Mouse (Mus musculus) liver, embryonic 13.5 days (tissue): ENCODE measurements at regions not wholly inside any gene's neighbourhood (a gene's known extent, or its start where the extent isn't known, plus 50 kb on each side); places are given as distances from the start of the nearest gene placed in this dataset.

Experiments used
- ATAC-seq: fragments of 200-750 bp; cut with Nextera tagmentation; 2 replicates; pipeline ENCODE4 v1.8.0; 2017; ENCODE audit warnings: low read depth, mild to moderate bottlenecking, moderate number of reproducible peaks, moderate library complexity
- DNase-seq: peaks from one replicate; pipeline ENCODE4 v3.0.0; 2022
- H3K27ac ChIP-seq: fragments of 300-500 bp; sonication (generic); 2 replicates; pipeline ENCODE4 v1.5.1; 2015; ENCODE audit warnings: moderate library complexity, mild to moderate bottlenecking, inconsistent platforms
- H3K27me3 ChIP-seq: fragments of 300-500 bp; sonication (generic); 2 replicates; pipeline ENCODE4 v1.6.1; 2015; ENCODE audit warnings: mild to moderate bottlenecking, inconsistent platforms
- H3K36me3 ChIP-seq: fragments of 300-500 bp; sonication (generic); 2 replicates; pipeline ENCODE4 v1.6.1; 2015; ENCODE audit warnings: mild to moderate bottlenecking, inconsistent platforms
- H3K4me1 ChIP-seq: fragments of 300-500 bp; sonication (generic); replicated peaks from 2 replicates; pipeline ENCODE4 v1.6.1; 2015; ENCODE audit warnings: inconsistent platforms
- H3K4me2 ChIP-seq: fragments of 300-500 bp; sonication (generic); 2 replicates; pipeline ENCODE4 v1.6.1; 2015; ENCODE audit warnings: inconsistent platforms, mild to moderate bottlenecking, moderate library complexity
- H3K4me3 ChIP-seq: fragments of 300-500 bp; sonication (generic); replicated peaks from 2 replicates; pipeline ENCODE4 v1.5.1; 2015; ENCODE audit warnings: mild to moderate bottlenecking, inconsistent platforms
- H3K9ac ChIP-seq: fragments of 300-500 bp; sonication (generic); 2 replicates; pipeline ENCODE4 v1.6.1; 2015; ENCODE audit warnings: mild to moderate bottlenecking, inconsistent platforms
- H3K9me3 ChIP-seq: fragments of 300-500 bp; sonication (generic); replicated peaks from 2 replicates; pipeline ENCODE4 v1.6.1; 2016; ENCODE audit warnings: inconsistent platforms
- WGBS: fragments of 180-500 bp; shearing (Covaris S2); methylation state at CpG from one replicate; pipeline ENCODE4 v1.1.7; 2015; ENCODE audit not compliant: insufficient replicate concordance; 5-methylcytosine and 5-hydroxymethylcytosine counted together

GRCm38 (mm10) chr2:72794501-72794900 lies 185.7 kb downstream of the Sp3 start:
- no peaks in the 10 kb centered on the region for H3K9me3 ChIP-seq
- WGBS, result 48% methylated on average over 4 of the region's 4 CpGs
- no peaks in the 10 kb centered on the region for H3K36me3 ChIP-seq
- no peak overlapping the region for H3K4me3 ChIP-seq
- H3K4me2 ChIP-seq, result no peak overlapping the region
- DNase-seq (no peak), ATAC-seq (no peak)
- no peak overlapping the region for H3K27ac ChIP-seq
- H3K27me3 ChIP-seq, result peaks cover 2% of the 10 kb centered on the region
- H3K9ac ChIP-seq, result no peak overlapping the region
- no peaks in the 10 kb centered on the region for H3K4me1 ChIP-seq

DNA sequence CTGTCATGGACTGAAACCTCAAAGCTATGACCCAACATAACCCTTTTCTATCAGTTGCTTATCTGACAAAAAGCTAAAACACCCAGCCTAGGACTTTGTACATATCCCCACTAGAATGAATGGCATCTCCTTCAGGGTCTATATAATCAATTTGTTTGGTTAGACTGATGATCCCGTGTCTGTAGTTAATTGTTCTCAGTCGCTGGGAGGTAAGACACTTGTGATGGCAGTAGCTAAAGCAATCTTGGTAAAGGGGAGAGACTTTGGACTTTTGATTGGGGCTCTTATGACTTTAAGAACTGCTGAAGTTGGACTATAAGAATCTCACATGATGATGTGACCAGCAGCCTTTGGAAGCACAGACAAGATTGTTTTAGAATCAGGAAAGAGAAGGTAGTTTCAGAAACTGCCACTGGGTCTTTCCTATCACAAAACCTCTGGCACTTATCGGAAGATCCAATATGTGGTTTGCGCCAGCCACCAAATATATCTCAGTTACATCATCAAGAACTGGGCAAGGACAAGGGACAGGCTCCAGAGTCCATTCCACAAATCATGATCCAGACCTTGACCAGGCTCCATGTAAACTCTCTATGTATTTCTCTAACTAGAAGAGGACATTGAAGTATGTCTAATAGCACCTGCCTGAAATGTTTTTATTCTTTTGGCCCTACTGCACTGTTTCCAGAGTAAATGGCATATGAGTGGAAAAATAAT lies 183.1 kb downstream of the Sp3 start:
- ATAC-seq, result no peak
- no peak for DNase-seq

GRCm38 (mm10) chr2:72800696-72801095 lies 179.6 kb downstream of the Sp3 start:
- Histone ChIP-seq H3K36me3 (no peaks in the 10 kb centered on the region), H3K27ac (no peak overlapping the region), H3K4me1 (peaks cover 9% of the 10 kb centered on the region), H3K4me2 (no peak overlapping the region), H3K27me3 (no peaks in the 10 kb centered on the region; the same call in 1 of the 2 replicates), H3K4me3 (no peak overlapping the region), H3K9me3 (no peaks in the 10 kb centered on the region), H3K9ac (no peak overlapping the region)
- ATAC-seq (peak; percentile 78; the same call in 1 of the 2 replicates), DNase-seq (peak; percentile 18)
- WGBS, result 29% methylated on average over 7 of the region's 7 CpGs

More for the DNA sequence above, 183.1 kb downstream of the Sp3 start:
- H3K27ac ChIP-seq, result no peak overlapping the region
- 57% methylated on average over 4 of the region's 4 CpGs for WGBS
- peaks cover 2% of the 10 kb centered on the region for H3K27me3 ChIP-seq
- H3K4me3 ChIP-seq, result no peak overlapping the region
- no peaks in the 10 kb centered on the region for H3K36me3 ChIP-seq
- no peaks in the 10 kb centered on the region for H3K9me3 ChIP-seq
- peaks cover 9% of the 10 kb centered on the region for H3K4me1 ChIP-seq
- no peak overlapping the region for H3K9ac ChIP-seq
- H3K4me2 ChIP-seq, result no peak overlapping the region

GRCm38 (mm10) chr2:72813282-72813974 lies 166.8 kb downstream of the Sp3 start:
- peaks cover 26% of the 10 kb centered on the region for H3K27me3 ChIP-seq
- H3K4me2 ChIP-seq, result peak overlapping the region; percentile 42
- H3K9ac ChIP-seq, result no peak overlapping the region
- peaks cover 24% of the 10 kb centered on the region for H3K4me1 ChIP-seq
- no peaks in the 10 kb centered on the region for H3K36me3 ChIP-seq
- H3K9me3 ChIP-seq, result no peaks in the 10 kb centered on the region
- H3K4me3 ChIP-seq, result no peak overlapping the region
- DNase-seq (peak; percentile 36), ATAC-seq (peak; percentile 86)
- WGBS, result 21% methylated on average over 14 of the region's 14 CpGs
- H3K27ac ChIP-seq, result no peak overlapping the region

DNA sequence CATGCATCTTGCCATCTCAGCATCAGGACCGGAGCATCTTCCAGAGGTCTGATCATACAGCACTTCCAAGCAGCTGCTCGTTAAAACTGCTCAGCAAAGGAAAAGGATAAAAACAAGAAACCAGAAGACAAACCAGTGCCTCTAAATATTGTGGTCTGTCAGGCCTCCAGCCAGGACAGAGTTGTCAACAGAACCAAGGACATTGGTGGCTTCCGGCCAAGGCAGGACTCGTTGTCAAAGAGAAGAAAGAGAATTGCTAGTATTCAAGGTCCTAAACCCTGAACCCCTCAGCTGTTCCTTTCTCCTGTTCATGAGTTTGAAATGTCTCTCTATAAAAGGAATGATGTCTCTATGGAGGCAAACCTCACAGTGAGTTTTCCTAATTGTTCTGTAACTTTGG lies 155.0 kb downstream of the Sp3 start:
- no peak overlapping the region for H3K4me2 ChIP-seq
- no peak overlapping the region for H3K27ac ChIP-seq
- no peak overlapping the region for H3K9ac ChIP-seq
- H3K4me3 ChIP-seq, result no peak overlapping the region
- ATAC-seq (no peak), DNase-seq (no peak)
- no peaks in the 10 kb centered on the region for H3K4me1 ChIP-seq
- 75% methylated on average over 4 of the region's 4 CpGs for WGBS
- no peaks in the 10 kb centered on the region for H3K9me3 ChIP-seq
- no peaks in the 10 kb centered on the region for H3K36me3 ChIP-seq
- no peaks in the 10 kb centered on the region for H3K27me3 ChIP-seq

- no peaks in the 10 kb centered on the region for H3K27me3 ChIP-seq
- no peaks in the 10 kb centered on the region for H3K36me3 ChIP-seq
- no peaks in the 10 kb centered on the region for H3K4me1 ChIP-seq
- H3K4me3 ChIP-seq, result no peak overlapping the region
- DNase-seq (no peak), ATAC-seq (no peak)
- no peaks in the 10 kb centered on the region for H3K9me3 ChIP-seq
- no peak overlapping the region for H3K9ac ChIP-seq
- no peak overlapping the region for H3K27ac ChIP-seq
- no peak overlapping the region for H3K4me2 ChIP-seq
- 21% methylated on average over 1 of the region's 1 CpGs for WGBS
Measured at GRCm38 (mm10) chr2:72829139-72829538, 151.1 kb downstream of the Sp3 start.

DNA sequence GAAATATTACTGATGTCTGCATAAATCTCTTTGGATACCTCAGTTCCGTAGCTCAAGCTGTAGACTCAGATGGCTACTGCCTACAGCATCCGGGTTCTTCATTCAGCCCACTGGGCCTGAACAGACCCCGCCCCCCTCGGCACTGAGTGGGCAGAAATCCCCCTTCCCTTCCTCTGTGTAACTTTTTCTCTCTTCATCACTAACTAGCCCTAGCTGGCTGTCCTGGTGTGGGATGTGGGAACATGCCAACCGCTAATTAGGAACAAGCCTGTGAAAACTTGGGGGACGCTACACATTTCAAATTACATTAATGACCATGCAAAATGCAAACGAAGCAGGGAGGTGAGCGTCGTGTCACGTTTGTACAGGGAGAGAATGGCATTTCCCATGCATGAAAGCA lies 147.5 kb downstream of the Sp3 start:
- Histone ChIP-seq H3K27me3 (no peaks in the 10 kb centered on the region), H3K36me3 (no peaks in the 10 kb centered on the region), H3K4me2 (no peak overlapping the region), H3K9me3 (no peaks in the 10 kb centered on the region), H3K27ac (no peak overlapping the region), H3K4me1 (no peaks in the 10 kb centered on the region), H3K9ac (no peak overlapping the region), H3K4me3 (no peak overlapping the region)
- WGBS, result 81% methylated on average over 10 of the region's 10 CpGs
- no peak for DNase-seq
- ATAC-seq, result no peak

- WGBS, result 45% methylated on average over 6 of the region's 6 CpGs
- H3K27ac ChIP-seq, result no peak overlapping the region
- no peak overlapping the region for H3K4me3 ChIP-seq
- H3K4me2 ChIP-seq, result no peak overlapping the region
- no peaks in the 10 kb centered on the region for H3K4me1 ChIP-seq
- H3K9me3 ChIP-seq, result no peaks in the 10 kb centered on the region
- no peak for DNase-seq
- no peaks in the 10 kb centered on the region for H3K27me3 ChIP-seq
- no peak for ATAC-seq
- no peaks in the 10 kb centered on the region for H3K36me3 ChIP-seq
- no peak overlapping the region for H3K9ac ChIP-seq
Measured at GRCm38 (mm10) chr2:72838085-72838727, 142.0 kb downstream of the Sp3 start.

- Histone ChIP-seq H3K9me3 (no peaks in the 10 kb centered on the region), H3K27me3 (no peaks in the 10 kb centered on the region), H3K36me3 (no peaks in the 10 kb centered on the region), H3K9ac (no peak overlapping the region), H3K4me2 (no peak overlapping the region), H3K27ac (no peak overlapping the region), H3K4me1 (no peaks in the 10 kb centered on the region), H3K4me3 (no peak overlapping the region)
- no peak for DNase-seq
- WGBS, result 78% methylated on average over 5 of the region's 5 CpGs
- no peak for ATAC-seq
Measured at GRCm38 (mm10) chr2:72839673-72840072, 140.6 kb downstream of the Sp3 start.

GRCm38 (mm10) chr2:72841367-72841766 lies 138.9 kb downstream of the Sp3 start:
- no peaks in the 10 kb centered on the region for H3K36me3 ChIP-seq
- WGBS, result 70% methylated on average over 5 of the region's 5 CpGs
- H3K4me2 ChIP-seq, result no peak overlapping the region
- H3K9me3 ChIP-seq, result no peaks in the 10 kb centered on the region
- no peak overlapping the region for H3K27ac ChIP-seq
- H3K4me3 ChIP-seq, result no peak overlapping the region
- no peak overlapping the region for H3K9ac ChIP-seq
- no peaks in the 10 kb centered on the region for H3K27me3 ChIP-seq
- H3K4me1 ChIP-seq, result no peaks in the 10 kb centered on the region
- ATAC-seq (no peak), DNase-seq (no peak)

DNA sequence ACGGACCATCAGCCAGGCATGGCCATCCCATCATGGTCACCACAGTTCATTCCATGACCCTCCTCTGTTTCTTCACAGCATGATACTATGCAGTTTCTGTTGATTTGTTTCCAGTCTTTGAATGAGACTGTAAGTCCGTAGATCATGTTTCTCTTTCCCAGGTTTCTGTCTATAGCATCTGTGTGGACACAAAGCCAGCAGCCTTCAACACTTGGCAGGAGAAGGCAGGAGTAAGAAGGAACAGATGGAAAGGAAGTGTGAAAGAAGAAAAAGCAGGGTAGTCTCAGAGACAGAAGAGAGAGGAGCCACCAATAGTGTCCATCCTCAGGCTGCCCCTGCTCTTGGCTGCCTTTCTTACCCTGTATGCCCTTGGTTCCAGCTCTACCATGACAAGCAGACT lies 136.6 kb downstream of the Sp3 start:
- Histone ChIP-seq H3K27me3 (no peaks in the 10 kb centered on the region), H3K9me3 (no peaks in the 10 kb centered on the region), H3K4me1 (no peaks in the 10 kb centered on the region), H3K27ac (no peak overlapping the region), H3K4me3 (no peak overlapping the region), H3K36me3 (no peaks in the 10 kb centered on the region), H3K9ac (no peak overlapping the region), H3K4me2 (no peak overlapping the region)
- 69% methylated on average over 2 of the region's 2 CpGs for WGBS
- DNase-seq (no peak), ATAC-seq (no peak)
